Mouse (Mus musculus) cerebellum, adult 18-20 months (tissue): ENCODE measurements around the gene Vmn1r177.
"Not testable (repeated sequence)": the region's sequence is repeated elsewhere in the genome, so short reads cannot be mapped to it uniquely, and the experiment has no call there.

Experiments
- DNase-seq, 2 experiments: peaks; one replicate each; pipeline ENCODE4 v3.0.0; 2021

Gene Vmn1r177

DNA sequence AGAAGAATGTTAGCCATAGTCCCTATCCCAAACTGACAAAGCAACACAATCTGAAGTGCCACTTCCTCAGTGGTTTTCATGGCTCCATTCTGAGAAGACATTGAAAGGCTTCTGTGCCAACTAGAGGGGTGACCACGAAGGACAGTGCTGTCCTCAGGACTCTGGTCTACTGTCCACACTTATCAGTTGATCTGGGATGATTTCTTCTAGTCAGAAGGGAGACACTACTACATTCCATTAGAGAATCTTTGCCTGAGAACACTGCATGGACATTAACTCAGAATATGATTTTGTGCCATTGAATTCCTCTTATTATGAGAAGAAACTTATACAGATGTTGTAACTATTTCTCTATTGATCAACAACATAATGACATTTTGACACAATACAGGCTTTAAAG, at the start of gene Vmn1r177:
TSS of gene Vmn1r177 (minus strand) at position 101 of the 400 bp plus-strand sequence.
- DNase-seq, result not testable (repeated sequence)

DNA sequence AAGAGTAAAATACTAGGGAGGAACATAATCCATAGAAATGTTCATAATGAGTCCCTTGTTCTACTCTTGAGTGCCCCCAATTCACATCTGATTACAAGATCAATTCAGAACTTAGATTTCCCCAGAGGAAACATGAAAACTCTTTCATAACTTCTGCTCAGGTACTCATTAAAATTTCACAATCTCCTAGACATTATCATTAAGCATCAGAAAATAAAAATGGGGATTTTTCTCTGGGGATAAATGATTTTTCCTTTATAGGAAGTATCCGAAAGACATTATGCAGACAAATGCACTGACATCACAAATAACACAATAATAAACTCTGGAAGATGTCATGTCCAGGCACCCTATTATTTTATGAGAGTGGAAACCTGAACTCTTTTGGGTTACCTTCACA, 25.5 kb upstream of the Vmn1r177 start, which contains the start of gene Vmn1r178:
TSS of gene Vmn1r178 (plus strand) at position 301 of the 400 bp plus-strand sequence.
- DNase-seq, result no peak

GRCm38 (mm10) chr7:23876918-23877317, 10.7 kb upstream of the Vmn1r177 start:
- DNase-seq, result not testable (repeated sequence)

GRCm38 (mm10) chr7:23837272-23837671, 29.0 kb downstream of the Vmn1r177 start, which contains the start of gene Vmn1r176:
Gene Vmn1r176, minus strand, starts transcription at chr7:23837372.
- not testable (repeated sequence) for DNase-seq
